Mouse (Mus musculus) stomach, postnatal 0 days (tissue): ENCODE data around the gene Panx2.

Experiments used
- CTCF ChIP-seq: IDR thresholded peaks from 2 replicates; pipeline ENCODE4 v1.5.1; 2016; ENCODE audit warnings: antibody characterized with exemption, low read depth, mild to moderate bottlenecking, moderate library complexity
- EP300 ChIP-seq: optimal IDR thresholded peaks from 2 replicates; pipeline ENCODE3; 2016; ENCODE audit warnings: antibody characterized with exemption

DNA sequence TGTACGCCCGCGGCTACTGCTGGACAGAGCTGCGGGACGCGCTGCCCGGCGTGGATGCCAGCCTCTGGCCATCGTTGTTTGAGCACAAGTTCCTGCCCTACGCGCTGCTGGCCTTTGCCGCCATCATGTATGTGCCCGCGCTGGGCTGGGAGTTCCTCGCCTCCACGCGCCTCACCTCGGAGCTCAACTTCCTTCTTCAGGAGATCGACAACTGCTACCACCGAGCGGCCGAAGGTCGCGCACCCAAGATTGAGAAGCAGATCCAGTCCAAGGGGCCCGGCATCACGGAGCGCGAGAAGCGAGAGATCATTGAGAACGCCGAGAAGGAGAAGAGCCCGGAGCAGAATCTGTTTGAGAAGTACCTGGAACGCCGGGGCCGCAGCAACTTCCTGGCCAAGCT is 8.1 kb downstream of the Panx2 start:
- TF ChIP-seq CTCF (no peak), EP300 (no peak)
